Mouse (Mus musculus) macrophage (primary cell): ENCODE measurements around the gene Axdnd1. TPM values are rescaled to one million over a fixed set of nuclear protein-coding genes. Genes with fewer than 3 reads are reported as not detected.
"Not testable (repeated sequence)": the region's sequence is repeated elsewhere in the genome, so short reads cannot be mapped to it uniquely, and the experiment has no call there.

ENCODE experiments used
- H3K27ac ChIP-seq: fragments of 350-480 bp; formaldehyde crosslinking; 2 replicates; pipeline ENCODE4 v1.9.0; 2021
- H3K36me3 ChIP-seq: fragments of 350-480 bp; formaldehyde crosslinking; 2 replicates; pipeline ENCODE4 v1.9.0; 2021; ENCODE audit errors: inconsistent target
- H3K4me3 ChIP-seq: fragments of 350-480 bp; formaldehyde crosslinking; 2 replicates; pipeline ENCODE4 v1.9.0; 2021; ENCODE audit errors: inconsistent target
- H3K79me2 ChIP-seq: fragments of 350-480 bp; formaldehyde crosslinking; 2 replicates; pipeline ENCODE4 v1.9.0; 2021; ENCODE audit errors: inconsistent target
- WGBS: methylation state at CpG from one replicate; pipeline ENCODE4 v1.1.7; 2026; ENCODE audit warnings: inconsistent platforms; ENCODE audit not compliant: missing documents; 5-methylcytosine and 5-hydroxymethylcytosine counted together
- polyA plus RNA-seq: library from polyadenylated mRNA; stranded (reverse); fragments of 250-400 nt; gene quantifications from 3 replicates; pipeline ENCODE4 v1.2.4, GENCODE M21; 2018; ENCODE audit warnings: inconsistent platforms

Axdnd1 gene
- polyA plus RNA-seq, 1 experiment from 2014 or later = 0.27 TPM

DNA sequence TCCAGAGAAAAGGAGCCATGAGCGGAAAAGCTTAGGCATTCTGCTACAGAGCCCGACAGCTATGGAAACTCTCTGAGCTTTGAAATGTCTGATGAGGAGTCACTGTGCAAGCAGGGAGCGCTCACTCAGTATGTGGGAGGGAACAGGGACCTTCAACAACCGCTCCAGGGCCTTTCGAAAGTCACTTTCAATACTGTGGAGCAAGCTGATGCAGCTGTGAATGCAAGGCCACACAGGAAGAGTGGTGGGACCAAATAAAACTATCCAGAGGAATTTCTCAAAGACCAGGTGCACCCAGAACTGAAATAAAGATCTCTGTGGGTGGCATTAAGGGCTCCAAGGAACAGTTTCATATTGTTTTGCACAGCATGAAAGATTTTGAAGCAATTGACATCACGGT, 1.9 kb upstream of the Axdnd1 start:
- WGBS = 85% methylated on average over 6 of the region's 6 CpGs
- H3K79me2 ChIP-seq = no peaks in the 10 kb centered on the region
- H3K36me3 ChIP-seq = peaks cover 16% of the 10 kb centered on the region
- H3K27ac ChIP-seq = no peak overlapping the region
- no peak overlapping the region for H3K4me3 ChIP-seq

DNA sequence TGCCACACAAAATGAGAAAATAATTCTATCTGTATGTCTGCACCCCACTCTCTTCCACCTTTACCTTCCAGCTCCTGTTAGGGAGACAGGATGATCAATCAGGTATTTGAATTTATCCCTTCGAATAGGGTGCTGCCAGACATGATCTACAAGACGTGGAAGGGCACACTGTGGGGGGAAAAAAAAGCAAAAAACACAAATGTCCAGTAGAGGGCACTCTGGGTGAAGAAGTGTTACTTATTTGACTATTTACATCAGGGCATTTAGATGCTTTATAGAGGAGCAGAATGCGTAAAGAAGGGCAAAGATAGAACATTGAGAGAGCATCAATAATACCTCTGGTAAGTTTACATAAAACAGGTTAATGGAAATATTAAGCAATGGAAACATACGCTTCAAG, 2.8 kb downstream of the Axdnd1 start:
- WGBS = 67% methylated on average over 4 of the region's 4 CpGs
- no peak overlapping the region for H3K27ac ChIP-seq
- no peaks in the 10 kb centered on the region for H3K79me2 ChIP-seq
- H3K36me3 ChIP-seq = no peaks in the 10 kb centered on the region
- no peak overlapping the region for H3K4me3 ChIP-seq

DNA sequence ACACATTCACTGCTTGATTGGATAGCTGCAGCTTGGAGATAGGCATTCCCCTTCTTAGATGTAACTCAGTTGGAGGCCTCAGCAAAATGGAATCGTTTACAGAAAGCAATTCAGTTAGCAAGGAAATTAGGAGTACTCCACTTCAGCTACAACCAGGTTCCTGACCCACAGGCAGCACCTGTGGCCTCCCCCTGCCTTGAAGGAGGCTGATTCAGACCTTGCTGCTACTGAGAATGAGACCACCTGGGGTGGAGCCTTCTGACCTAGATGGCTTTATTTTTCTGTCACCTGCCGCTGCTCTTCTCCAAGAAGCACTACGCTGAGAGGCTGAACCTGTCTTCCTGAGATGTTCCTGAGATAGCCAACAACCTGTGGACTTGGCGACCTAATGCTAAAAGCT, 12.4 kb downstream of the Axdnd1 start:
- Histone ChIP-seq H3K4me3 (no peak overlapping the region), H3K36me3 (no peaks in the 10 kb centered on the region), H3K27ac (no peak overlapping the region), H3K79me2 (no peaks in the 10 kb centered on the region)
- WGBS = 70% methylated on average over 4 of the region's 4 CpGs

DNA sequence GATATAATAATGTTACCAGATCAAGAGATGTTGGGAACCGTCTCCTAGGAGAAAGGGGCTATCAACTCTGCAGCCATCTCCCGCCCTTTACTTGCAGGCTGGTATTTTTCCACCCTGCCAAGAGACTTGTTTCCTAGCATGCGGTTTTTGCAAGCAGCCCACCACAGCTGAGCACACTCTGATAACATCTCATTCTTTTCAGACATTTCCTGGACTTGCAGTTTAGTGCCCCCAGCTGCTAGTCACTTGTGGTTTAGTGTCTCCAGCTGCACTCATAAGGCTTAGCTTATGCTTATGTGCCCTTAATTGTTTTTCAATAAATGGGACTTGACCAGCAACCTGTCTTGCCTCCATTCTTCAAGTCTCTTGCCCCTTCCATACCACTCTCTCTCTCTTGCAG, 13.0 kb downstream of the Axdnd1 start:
- Histone ChIP-seq H3K36me3 (no peaks in the 10 kb centered on the region), H3K79me2 (no peaks in the 10 kb centered on the region), H3K4me3 (no peak overlapping the region), H3K27ac (no peak overlapping the region)
- WGBS = 26% methylated on average over 3 of the region's 3 CpGs

DNA sequence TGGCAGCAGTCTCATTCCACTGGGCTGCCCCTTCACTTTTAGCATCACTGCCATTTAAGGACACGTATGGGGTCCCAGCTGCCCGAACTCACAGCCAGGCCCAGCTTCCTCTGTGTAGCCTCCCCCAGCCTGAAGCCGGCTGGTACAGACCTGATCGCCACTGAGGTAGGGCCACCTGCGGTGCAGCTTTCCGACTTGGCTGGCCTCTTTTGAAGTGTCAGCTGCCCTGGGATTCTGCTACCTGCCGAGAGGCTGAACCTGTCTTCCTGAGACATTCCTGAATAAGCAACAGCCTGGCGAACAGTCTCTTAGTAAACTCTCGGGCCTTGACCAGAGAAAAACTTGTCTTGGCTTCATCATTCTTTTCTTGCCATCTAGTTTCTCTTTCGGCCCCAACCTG, 17.7 kb downstream of the Axdnd1 start:
- 96% methylated on average over 10 of the region's 10 CpGs for WGBS
- no peaks in the 10 kb centered on the region for H3K36me3 ChIP-seq
- no peak overlapping the region for H3K27ac ChIP-seq
- no peaks in the 10 kb centered on the region for H3K79me2 ChIP-seq
- no peak overlapping the region for H3K4me3 ChIP-seq

DNA sequence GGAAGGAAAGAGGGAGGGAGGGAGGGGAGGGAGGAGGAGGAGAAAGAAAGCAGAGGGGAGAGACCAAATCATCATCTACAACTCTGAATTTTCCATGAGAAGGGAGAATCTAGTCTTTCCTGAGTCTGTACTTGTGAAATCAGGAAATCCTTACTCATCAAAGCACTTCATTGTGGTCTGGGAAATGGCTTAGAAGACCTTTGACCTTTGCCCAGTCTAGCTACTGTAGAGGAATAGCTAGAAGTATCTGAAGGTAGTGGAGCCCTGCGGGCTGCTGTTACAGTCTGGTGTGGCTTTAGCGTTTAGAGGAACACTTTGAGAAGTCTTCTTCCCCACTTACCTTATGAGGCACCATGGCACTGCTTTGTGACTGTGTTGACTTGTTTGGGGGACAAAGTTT, 18.5 kb downstream of the Axdnd1 start:
- Histone ChIP-seq H3K27ac (no peak overlapping the region), H3K4me3 (no peak overlapping the region), H3K79me2 (no peaks in the 10 kb centered on the region), H3K36me3 (no peaks in the 10 kb centered on the region)
- 73% methylated on average over 2 of the region's 2 CpGs for WGBS

DNA sequence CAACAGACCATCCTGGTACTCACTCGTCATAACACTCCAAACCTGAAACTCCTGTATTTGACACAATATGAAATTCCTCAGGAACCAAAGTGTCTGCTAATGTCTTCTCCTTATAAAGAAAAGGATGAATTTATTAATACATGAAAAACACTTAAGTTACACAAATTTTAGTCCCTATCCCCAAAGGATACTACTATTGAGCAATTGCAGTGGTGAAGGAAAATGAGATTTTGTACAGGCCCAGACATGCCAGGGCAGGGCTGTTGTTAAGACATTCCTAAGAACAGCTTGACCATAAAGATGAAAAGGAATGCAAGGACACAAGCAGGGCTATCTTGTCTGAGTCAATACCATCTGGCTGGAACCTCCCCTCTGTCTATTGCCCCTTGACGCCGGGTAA, 20.8 kb downstream of the Axdnd1 start:
- H3K36me3 ChIP-seq = not testable (repeated sequence)
- WGBS = 100% methylated on average over 1 of the region's 3 CpGs

DNA sequence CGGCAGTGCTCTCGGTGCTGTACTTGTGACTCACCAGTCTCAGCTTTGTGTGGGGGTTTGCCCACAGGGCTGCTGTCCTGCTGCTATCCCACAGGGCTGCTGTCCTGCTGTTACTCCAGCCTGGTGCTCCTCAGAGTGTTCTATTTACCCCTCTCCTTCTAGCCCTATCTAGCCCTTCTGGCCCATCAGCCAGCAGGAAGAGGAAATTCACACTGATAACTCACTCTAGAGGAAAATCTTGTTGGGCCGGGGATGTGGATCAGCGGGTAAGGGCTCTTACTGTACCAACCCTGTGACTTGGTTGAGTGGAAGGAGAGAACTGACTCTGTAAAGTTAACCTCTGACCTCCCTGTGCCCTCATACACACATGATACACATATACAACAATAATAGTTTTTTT, 27.8 kb downstream of the Axdnd1 start:
- no peak overlapping the region for H3K4me3 ChIP-seq
- WGBS = 95% methylated on average over 4 of the region's 4 CpGs
- H3K27ac ChIP-seq = no peak overlapping the region
- no peaks in the 10 kb centered on the region for H3K79me2 ChIP-seq
- H3K36me3 ChIP-seq = no peaks in the 10 kb centered on the region

More for the DNA sequence above, 20.8 kb downstream of the Axdnd1 start:
- H3K4me3 ChIP-seq, H3K79me2 ChIP-seq, H3K27ac ChIP-seq: not testable (repeated sequence)

DNA sequence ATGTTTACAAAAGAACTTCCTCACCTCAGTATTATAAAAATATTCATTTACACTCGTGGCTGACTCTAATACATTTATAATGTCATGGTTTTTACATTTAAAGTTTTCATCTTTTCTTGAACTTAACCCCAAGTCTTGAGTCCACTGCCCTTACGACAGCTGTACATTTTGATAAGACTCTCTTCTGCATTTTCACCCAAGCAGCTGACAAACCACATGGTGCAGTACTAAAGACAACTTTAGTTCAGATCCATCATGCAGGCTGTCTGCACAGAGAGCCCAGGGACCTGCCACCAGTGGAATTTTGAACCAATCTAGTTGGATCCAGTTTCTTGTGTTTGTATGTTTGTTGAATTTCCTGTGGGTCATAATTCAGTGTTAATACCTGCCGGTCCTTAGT, 34.1 kb downstream of the Axdnd1 start:
- H3K4me3 ChIP-seq = no peak overlapping the region
- H3K79me2 ChIP-seq = no peaks in the 10 kb centered on the region
- 35% methylated on average over 3 of the region's 3 CpGs for WGBS
- H3K36me3 ChIP-seq = no peaks in the 10 kb centered on the region
- H3K27ac ChIP-seq = no peak overlapping the region

DNA sequence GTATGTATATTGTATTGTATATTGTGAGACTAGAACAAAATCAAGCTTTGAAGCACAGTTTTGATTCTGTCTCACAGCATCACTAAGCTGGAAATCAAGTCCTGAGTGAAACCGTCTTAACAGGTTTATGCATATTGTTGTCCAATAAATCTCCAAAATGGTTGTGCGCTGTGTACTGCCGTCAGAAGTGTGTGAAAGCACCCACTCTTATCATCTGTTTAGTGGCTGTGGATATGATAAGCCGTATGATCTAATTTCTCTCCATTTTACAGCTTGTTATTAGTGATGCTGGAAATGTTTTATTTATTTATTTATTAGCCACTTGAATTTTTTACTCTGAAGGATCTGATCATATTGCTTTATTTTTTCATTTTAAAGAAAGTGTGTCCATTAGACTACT, 34.7 kb downstream of the Axdnd1 start:
- Histone ChIP-seq H3K36me3 (no peaks in the 10 kb centered on the region), H3K27ac (no peak overlapping the region), H3K4me3 (no peak overlapping the region), H3K79me2 (no peaks in the 10 kb centered on the region)
- WGBS = 97% methylated on average over 4 of the region's 4 CpGs

DNA sequence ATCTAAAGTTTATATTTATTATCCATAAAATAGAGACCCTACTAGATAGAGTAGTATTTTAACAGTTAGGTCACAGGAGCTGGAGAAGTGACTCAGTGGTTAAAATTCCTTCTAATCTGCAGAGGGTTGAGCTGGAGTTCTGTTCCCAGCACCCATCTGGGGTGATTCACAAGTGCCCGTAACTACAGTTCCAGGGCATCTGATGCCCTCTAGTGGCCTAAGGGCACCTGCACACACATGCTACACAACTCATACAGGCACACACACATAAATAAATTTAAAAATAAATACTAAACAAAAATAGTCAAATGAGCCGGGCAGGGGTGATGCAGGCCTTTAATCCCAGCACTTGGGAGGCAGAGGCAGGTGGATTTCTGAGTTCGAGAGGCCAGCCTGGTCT, 39.7 kb downstream of the Axdnd1 start:
- WGBS = 88% methylated on average over 3 of the region's 3 CpGs
- no peaks in the 10 kb centered on the region for H3K36me3 ChIP-seq
- H3K79me2 ChIP-seq = no peaks in the 10 kb centered on the region
- H3K27ac ChIP-seq = no peak overlapping the region
- H3K4me3 ChIP-seq = no peak overlapping the region

DNA sequence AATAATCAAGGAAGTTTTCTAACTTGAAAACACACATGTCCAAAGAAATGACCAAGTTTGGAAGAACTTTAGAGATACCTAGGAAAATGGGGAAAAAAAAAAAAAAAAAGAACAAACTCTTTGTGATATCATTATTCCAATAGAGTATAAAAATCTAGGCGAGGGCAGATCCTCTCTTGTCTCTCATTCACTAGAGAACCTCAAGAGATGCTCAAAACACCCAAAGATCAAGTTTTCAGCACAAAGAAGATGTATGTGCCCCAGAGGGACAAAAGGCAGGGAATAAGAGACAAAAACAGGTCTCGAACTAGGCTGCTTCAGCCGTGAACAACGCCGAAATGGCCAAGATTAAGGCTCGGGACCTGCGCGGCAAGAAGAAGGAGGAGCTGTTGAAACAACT, 55.2 kb downstream of the Axdnd1 start, which contains the start of gene Gm2000:
Gene Gm2000 (plus strand): TSS at position 301 of the 400 bp plus-strand sequence.
- no peak within 1 kb of the TSS for H3K27ac ChIP-seq
- no peaks in the 10 kb centered on the region for H3K36me3 ChIP-seq
- 95% methylated on average over 5 of the region's 8 CpGs for WGBS
- H3K4me3 ChIP-seq = no peak within 1 kb of the TSS
- H3K79me2 ChIP-seq = no peaks in the 10 kb centered on the region

DNA sequence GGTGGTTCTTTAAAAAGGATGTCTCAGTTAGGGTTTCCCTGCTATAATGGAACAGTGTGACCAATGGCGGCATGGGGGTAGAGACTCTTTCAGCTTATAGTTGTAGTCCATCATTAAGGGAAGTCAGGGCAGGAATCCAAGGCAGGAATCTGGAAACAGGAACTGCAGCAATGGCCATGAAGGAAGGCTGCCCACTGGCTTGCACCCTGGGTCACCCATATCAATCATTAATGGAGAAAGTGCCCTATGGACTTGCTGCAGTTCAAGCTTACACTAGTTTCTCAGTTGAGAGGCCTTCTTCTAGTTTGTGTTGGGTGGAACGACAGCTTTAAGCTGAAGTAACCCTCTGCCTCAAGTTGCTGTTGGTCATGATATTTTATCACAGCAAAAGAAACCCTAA, 68.5 kb downstream of the Axdnd1 start:
- Histone ChIP-seq H3K36me3 (no peaks in the 10 kb centered on the region), H3K4me3 (no peak overlapping the region), H3K79me2 (no peaks in the 10 kb centered on the region), H3K27ac (no peak overlapping the region)
- WGBS = 100% methylated on average over 2 of the region's 2 CpGs

DNA sequence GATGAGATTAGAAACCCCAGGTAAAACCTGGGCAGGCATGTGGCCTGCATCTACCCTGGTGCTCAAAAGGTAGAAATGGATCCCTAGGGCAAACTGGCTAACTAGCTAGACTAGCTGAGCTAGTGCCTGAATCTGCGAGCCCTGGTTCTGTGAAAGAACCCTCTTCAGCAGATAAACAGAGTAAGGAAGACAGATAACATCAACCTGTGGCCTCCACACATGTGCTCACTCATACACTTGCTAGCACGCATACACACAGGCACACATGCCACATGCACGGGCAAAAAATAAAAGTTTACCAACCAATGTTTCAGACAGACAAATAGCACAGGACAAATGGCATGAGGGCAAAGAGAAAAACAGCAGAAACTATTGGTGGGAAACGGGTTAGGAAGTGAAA, 70.5 kb downstream of the Axdnd1 start:
- Histone ChIP-seq H3K79me2 (no peaks in the 10 kb centered on the region), H3K27ac (no peak overlapping the region), H3K36me3 (no peaks in the 10 kb centered on the region), H3K4me3 (no peak overlapping the region)
- whole genome bisulfite sequencing = 84% methylated on average over 4 of the region's 4 CpGs

DNA sequence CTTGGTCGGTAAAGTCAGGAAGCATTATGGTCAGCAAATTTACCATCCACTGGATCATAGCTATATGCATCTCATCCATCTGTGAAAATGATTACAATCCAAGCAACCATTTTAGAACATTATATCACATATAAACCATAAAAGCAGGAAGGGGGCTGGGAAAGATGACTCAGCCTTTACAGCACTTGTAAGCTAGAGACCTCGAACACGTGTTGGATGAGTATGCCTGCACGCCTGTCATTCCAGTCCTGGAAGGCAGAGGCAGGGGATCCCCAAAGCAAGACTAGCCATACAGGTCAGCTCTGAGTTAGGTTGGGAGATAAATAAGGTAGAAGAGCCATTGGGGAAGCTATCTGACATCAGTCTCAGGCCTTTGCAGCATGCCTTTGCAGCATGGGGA, 71.9 kb downstream of the Axdnd1 start:
- no peaks in the 10 kb centered on the region for H3K36me3 ChIP-seq
- H3K27ac ChIP-seq = no peak overlapping the region
- WGBS = 77% methylated on average over 4 of the region's 4 CpGs
- H3K4me3 ChIP-seq = no peak overlapping the region
- no peaks in the 10 kb centered on the region for H3K79me2 ChIP-seq

DNA sequence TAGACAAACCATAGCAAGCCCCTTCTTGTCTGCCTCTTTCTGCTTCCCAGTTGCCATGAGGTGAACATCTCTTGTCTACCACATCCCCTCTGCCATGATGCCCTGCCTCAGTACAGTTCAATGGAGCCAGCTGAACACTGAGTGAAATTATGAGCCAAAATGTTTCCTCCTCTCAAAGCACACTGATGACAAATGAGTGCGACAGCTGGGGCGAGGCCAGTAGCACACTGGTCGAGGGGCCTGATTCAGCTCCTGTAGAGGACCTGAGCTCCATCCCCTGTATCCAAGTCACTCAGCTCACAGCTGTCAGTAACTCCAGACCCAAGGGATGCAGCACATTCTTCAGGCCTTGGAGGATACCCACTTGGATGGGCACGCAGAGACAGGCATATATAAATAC, 75.3 kb downstream of the Axdnd1 start:
- WGBS = 98% methylated on average over 4 of the region's 4 CpGs
- Histone ChIP-seq H3K36me3 (no peaks in the 10 kb centered on the region), H3K27ac (no peak overlapping the region), H3K79me2 (no peaks in the 10 kb centered on the region), H3K4me3 (no peak overlapping the region)
